Mouse (Mus musculus): ENCODE data around the gene Kctd19. TPM values are rescaled to one million over a fixed set of nuclear protein-coding genes. Genes with fewer than 3 reads are reported as not detected.

Gene Kctd19
- polyA plus RNA-seq, 1 experiment from 2014 or later: not detected

DNA sequence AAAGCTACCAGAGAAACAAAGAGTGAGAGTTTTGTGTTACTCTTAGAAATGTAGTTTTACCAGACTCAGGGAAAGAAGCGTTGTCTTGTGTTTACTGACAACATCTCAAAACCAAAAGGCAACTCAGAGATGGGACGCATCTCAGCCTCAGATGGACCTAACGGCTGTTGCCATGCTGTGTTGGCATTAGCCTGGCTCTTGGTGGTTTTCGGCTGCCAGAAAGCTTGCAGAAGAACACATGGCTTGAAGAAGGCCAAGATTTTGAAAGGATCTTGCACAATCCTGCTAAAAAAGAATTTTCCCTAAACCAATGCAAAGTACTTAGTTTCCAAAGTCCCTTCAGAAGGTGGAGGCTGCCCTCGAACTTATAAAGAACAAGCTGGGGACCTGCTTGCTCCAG is 29.4 kb upstream of the Kctd19 start:
- ATAC-seq (ENCODE audit: insufficient number of reproducible peaks, insufficient read depth, low FRiP score, low TSS enrichment): no peak
- no peaks in the 10 kb centered on the region for H3K9me3 ChIP-seq
- WGBS: 83% methylated on average over 5 of the region's 5 CpGs
- no peaks in the 10 kb centered on the region for H3K27me3 ChIP-seq
- H3K27ac ChIP-seq: no peak overlapping the region
- H3K36me3 ChIP-seq: no peaks in the 10 kb centered on the region
- no peak overlapping the region for H3K4me3 ChIP-seq
- H3K9ac ChIP-seq: no peak overlapping the region
- no peak overlapping the region for H3K4me2 ChIP-seq (replicated peaks)
- peaks cover 9% of the 10 kb centered on the region; the same call in 1 of the 2 replicates for H3K4me1 ChIP-seq

DNA sequence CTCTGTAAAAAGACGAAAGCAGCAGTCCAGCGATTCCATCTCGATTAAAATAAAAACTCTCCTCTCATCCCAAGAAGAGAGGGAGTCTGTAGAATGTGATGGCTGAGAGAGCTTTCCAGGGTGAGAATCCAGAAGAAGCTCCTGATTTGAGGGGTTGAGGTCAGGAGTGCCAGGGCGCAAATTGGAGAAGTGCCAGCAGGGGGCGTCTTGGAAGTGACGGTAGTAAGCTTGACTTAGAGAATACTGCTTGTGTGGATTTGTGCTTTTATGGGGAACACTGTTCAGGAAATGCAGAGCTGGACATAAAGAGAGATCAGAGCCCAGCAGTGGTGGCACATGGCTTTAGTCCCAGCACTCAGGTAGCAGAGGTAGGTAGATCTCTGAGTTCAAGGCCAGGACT is 28.1 kb upstream of the Kctd19 start:
- H3K27me3 ChIP-seq: no peaks in the 10 kb centered on the region
- H3K36me3 ChIP-seq: no peaks in the 10 kb centered on the region
- H3K4me3 ChIP-seq: no peak overlapping the region
- no peak for ATAC-seq (ENCODE audit: insufficient number of reproducible peaks, insufficient read depth, low FRiP score, low TSS enrichment)
- H3K9ac ChIP-seq: no peak overlapping the region
- H3K9me3 ChIP-seq: no peaks in the 10 kb centered on the region
- no peak overlapping the region for H3K4me2 ChIP-seq (replicated peaks)
- H3K27ac ChIP-seq: no peak overlapping the region
- 7% methylated on average over 6 of the region's 6 CpGs for WGBS
- H3K4me1 ChIP-seq: peaks cover 9% of the 10 kb centered on the region; the same call in 1 of the 2 replicates

- H3K27ac ChIP-seq: no peak overlapping the region
- no peak overlapping the region for H3K4me3 ChIP-seq
- no peaks in the 10 kb centered on the region for H3K4me1 ChIP-seq
- no peaks in the 10 kb centered on the region for H3K9me3 ChIP-seq
- H3K4me2 ChIP-seq (replicated peaks): no peak overlapping the region
- no peaks in the 10 kb centered on the region for H3K27me3 ChIP-seq
- no peak for ATAC-seq (ENCODE audit: insufficient number of reproducible peaks, insufficient read depth, low FRiP score, low TSS enrichment)
- no peaks in the 10 kb centered on the region for H3K36me3 ChIP-seq
- 25% methylated on average over 5 of the region's 5 CpGs for WGBS
- H3K9ac ChIP-seq: no peak overlapping the region
These were observed 25.6 kb upstream of the Kctd19 start for GRCm38 (mm10) chr8:105438865-105439264.

DNA sequence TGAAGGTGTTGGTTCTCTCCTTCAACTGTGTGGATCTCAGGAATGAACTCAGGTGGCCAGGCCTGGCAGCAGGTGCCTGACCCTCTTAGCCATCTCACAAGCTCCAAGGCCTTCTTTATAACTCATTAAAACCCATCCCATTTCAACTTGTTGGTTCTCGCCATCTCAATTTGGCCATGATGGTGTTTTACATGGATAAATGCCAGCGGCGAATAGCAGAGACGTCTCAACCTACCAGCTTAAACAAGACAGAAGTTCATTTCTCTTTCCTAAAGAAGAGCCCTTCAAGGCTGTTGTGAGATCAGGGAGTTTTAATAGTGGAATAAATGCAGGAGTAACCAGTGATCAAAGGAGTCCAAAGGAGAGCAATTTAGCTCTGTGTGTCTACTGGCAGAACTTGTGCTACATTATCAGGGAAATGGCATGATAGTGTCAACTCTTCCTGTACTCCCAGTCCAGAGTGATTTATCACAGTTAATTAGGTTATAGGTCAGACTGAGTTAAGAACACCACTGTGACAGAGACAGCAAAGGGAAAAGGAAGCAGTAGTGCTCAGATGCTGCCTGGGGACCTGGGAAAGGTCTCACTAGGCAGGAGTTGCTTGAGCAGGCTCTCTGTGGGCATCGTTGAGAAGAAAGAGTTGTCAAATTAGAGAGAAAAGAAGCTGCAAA is 23.9 kb upstream of the Kctd19 start:
- Histone ChIP-seq H3K27me3 (no peaks in the 10 kb centered on the region), H3K9me3 (no peaks in the 10 kb centered on the region), H3K4me1 (peaks cover 6% of the 10 kb centered on the region; the same call in 1 of the 2 replicates), H3K36me3 (no peaks in the 10 kb centered on the region), H3K27ac (no peak overlapping the region), H3K4me2 (replicated peaks) (no peak overlapping the region), H3K4me3 (no peak overlapping the region), H3K9ac (no peak overlapping the region)
- no peak for ATAC-seq (ENCODE audit: insufficient number of reproducible peaks, insufficient read depth, low FRiP score, low TSS enrichment)
- 86% methylated on average over 5 of the region's 5 CpGs for WGBS

- H3K4me3 ChIP-seq: no peak overlapping the region
- no peaks in the 10 kb centered on the region for H3K9me3 ChIP-seq
- peaks cover 6% of the 10 kb centered on the region; the same call in 1 of the 2 replicates for H3K4me1 ChIP-seq
- H3K27ac ChIP-seq: no peak overlapping the region
- WGBS: 73% methylated on average over 5 of the region's 5 CpGs
- no peak overlapping the region for H3K9ac ChIP-seq
- H3K27me3 ChIP-seq: no peaks in the 10 kb centered on the region
- no peak for ATAC-seq (ENCODE audit: insufficient number of reproducible peaks, insufficient read depth, low FRiP score, low TSS enrichment)
- H3K4me2 ChIP-seq (replicated peaks): no peak overlapping the region
- no peaks in the 10 kb centered on the region for H3K36me3 ChIP-seq
These were observed 22.9 kb upstream of the Kctd19 start for GRCm38 (mm10) chr8:105436218-105436617.

GRCm38 (mm10) chr8:105434136-105434535 is 20.8 kb upstream of the Kctd19 start:
- no peak for ATAC-seq (ENCODE audit: insufficient number of reproducible peaks, insufficient read depth, low FRiP score, low TSS enrichment)
- Histone ChIP-seq H3K36me3 (no peaks in the 10 kb centered on the region), H3K27me3 (no peaks in the 10 kb centered on the region), H3K9ac (no peak overlapping the region), H3K4me3 (no peak overlapping the region), H3K4me2 (replicated peaks) (no peak overlapping the region), H3K27ac (no peak overlapping the region), H3K9me3 (no peaks in the 10 kb centered on the region), H3K4me1 (peaks cover 6% of the 10 kb centered on the region; the same call in 1 of the 2 replicates)
- 67% methylated on average over 5 of the region's 5 CpGs for WGBS

DNA sequence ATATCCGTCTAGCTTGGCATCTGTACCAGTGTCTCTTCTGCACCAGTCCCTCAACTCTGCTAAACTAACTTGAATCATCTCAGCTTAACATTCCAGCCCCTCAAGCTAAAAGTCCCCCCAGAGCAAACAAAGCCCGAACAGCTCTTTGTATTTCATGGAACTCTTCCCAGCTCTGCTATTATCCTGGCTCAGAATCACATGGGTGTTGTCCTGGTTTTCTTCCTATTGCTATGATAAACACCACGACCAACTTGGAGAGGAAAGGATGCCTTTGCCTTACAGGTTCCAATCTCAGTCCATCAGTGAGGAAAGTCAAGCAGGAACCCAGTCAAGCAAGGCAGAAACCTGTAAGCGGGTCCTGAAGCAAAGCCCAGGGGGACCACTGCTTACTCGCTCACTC is 20.2 kb upstream of the Kctd19 start:
- Histone ChIP-seq H3K9ac (no peak overlapping the region), H3K4me1 (peaks cover 6% of the 10 kb centered on the region; the same call in 1 of the 2 replicates), H3K27ac (no peak overlapping the region), H3K36me3 (no peaks in the 10 kb centered on the region), H3K4me3 (no peak overlapping the region), H3K27me3 (no peaks in the 10 kb centered on the region), H3K4me2 (replicated peaks) (no peak overlapping the region), H3K9me3 (no peaks in the 10 kb centered on the region)
- no peak for ATAC-seq (ENCODE audit: insufficient number of reproducible peaks, insufficient read depth, low FRiP score, low TSS enrichment)
- WGBS: 51% methylated on average over 5 of the region's 5 CpGs

- ATAC-seq (ENCODE audit: insufficient number of reproducible peaks, insufficient read depth, low FRiP score, low TSS enrichment): no peak
- peaks cover 6% of the 10 kb centered on the region; the same call in 1 of the 2 replicates for H3K4me1 ChIP-seq
- no peak overlapping the region for H3K9ac ChIP-seq
- no peaks in the 10 kb centered on the region for H3K36me3 ChIP-seq
- no peak overlapping the region for H3K4me2 ChIP-seq (replicated peaks)
- WGBS: 35% methylated on average over 6 of the region's 6 CpGs
- no peak overlapping the region for H3K27ac ChIP-seq
- H3K9me3 ChIP-seq: no peaks in the 10 kb centered on the region
- no peak overlapping the region for H3K4me3 ChIP-seq
- H3K27me3 ChIP-seq: no peaks in the 10 kb centered on the region
These were observed 19.7 kb upstream of the Kctd19 start for GRCm38 (mm10) chr8:105433021-105433420.

- WGBS: 49% methylated on average over 7 of the region's 7 CpGs
- no peaks in the 10 kb centered on the region for H3K27me3 ChIP-seq
- no peak overlapping the region for H3K4me2 ChIP-seq (replicated peaks)
- no peak overlapping the region for H3K4me3 ChIP-seq
- H3K4me1 ChIP-seq: peaks cover 6% of the 10 kb centered on the region; the same call in 1 of the 2 replicates
- no peak for ATAC-seq (ENCODE audit: insufficient number of reproducible peaks, insufficient read depth, low FRiP score, low TSS enrichment)
- no peak overlapping the region for H3K9ac ChIP-seq
- no peaks in the 10 kb centered on the region for H3K9me3 ChIP-seq
- H3K27ac ChIP-seq: no peak overlapping the region
- H3K36me3 ChIP-seq: no peaks in the 10 kb centered on the region
These were observed 18.6 kb upstream of the Kctd19 start for GRCm38 (mm10) chr8:105431743-105432515.

DNA sequence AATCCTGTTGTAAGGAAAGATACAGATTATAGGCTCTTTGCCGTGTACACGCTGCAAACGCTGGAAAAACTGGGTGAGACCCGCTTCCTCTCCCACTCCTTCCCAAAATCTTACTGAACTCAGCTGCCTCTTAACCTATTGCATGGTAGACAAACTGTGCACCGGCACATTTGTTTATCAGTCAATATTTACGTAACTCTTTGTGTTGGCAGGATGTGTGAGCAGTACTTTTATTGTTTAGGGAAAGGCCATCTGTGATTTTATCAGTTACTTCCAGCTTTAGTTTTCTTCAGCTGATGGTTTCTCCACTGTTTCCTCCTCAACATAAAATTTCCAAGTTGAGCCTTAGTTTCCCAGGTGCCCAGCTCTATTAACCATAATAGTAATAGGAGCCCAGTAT is 13.6 kb upstream of the Kctd19 start:
- Histone ChIP-seq H3K4me2 (replicated peaks) (no peak overlapping the region), H3K27ac (no peak overlapping the region), H3K9me3 (no peaks in the 10 kb centered on the region), H3K4me3 (no peak overlapping the region), H3K4me1 (no peaks in the 10 kb centered on the region), H3K9ac (no peak overlapping the region), H3K27me3 (no peaks in the 10 kb centered on the region), H3K36me3 (no peaks in the 10 kb centered on the region)
- 82% methylated on average over 6 of the region's 6 CpGs for whole genome bisulfite sequencing
- ATAC-seq (ENCODE audit: insufficient number of reproducible peaks, insufficient read depth, low FRiP score, low TSS enrichment): no peak

- 62% methylated on average over 1 of the region's 1 CpGs for WGBS
- Histone ChIP-seq H3K4me1 (no peaks in the 10 kb centered on the region), H3K9me3 (no peaks in the 10 kb centered on the region), H3K36me3 (no peaks in the 10 kb centered on the region), H3K4me3 (no peak overlapping the region), H3K27ac (no peak overlapping the region), H3K9ac (no peak overlapping the region), H3K27me3 (no peaks in the 10 kb centered on the region), H3K4me2 (replicated peaks) (no peak overlapping the region)
- no peak for ATAC-seq (ENCODE audit: insufficient number of reproducible peaks, insufficient read depth, low FRiP score, low TSS enrichment)
These were observed 8.7 kb upstream of the Kctd19 start for GRCm38 (mm10) chr8:105422006-105422405.

- ATAC-seq (ENCODE audit: insufficient number of reproducible peaks, insufficient read depth, low FRiP score, low TSS enrichment): no peak
- H3K27ac ChIP-seq: no peak overlapping the region
- H3K9me3 ChIP-seq: no peaks in the 10 kb centered on the region
- no peak overlapping the region for H3K4me3 ChIP-seq
- no peaks in the 10 kb centered on the region for H3K4me1 ChIP-seq
- no peaks in the 10 kb centered on the region for H3K36me3 ChIP-seq
- no peak overlapping the region for H3K4me2 ChIP-seq (replicated peaks)
- H3K27me3 ChIP-seq: peaks cover 5% of the 10 kb centered on the region; the same call in 1 of the 2 replicates
- no peak overlapping the region for H3K9ac ChIP-seq
- 89% methylated on average over 4 of the region's 4 CpGs for WGBS
These were observed 6.5 kb upstream of the Kctd19 start for GRCm38 (mm10) chr8:105419800-105420199.
